Mouse (Mus musculus) lung, embryonic 15.5 days (tissue): ENCODE data around the gene Smco4. TPM values are rescaled to one million over a fixed set of nuclear protein-coding genes. Genes with fewer than 3 reads are reported as not detected.
"Not testable (repeated sequence)": the region's sequence is repeated elsewhere in the genome, so short reads cannot be mapped to it uniquely, and the experiment has no call there.

Source experiments
- ATAC-seq: fragments of 200-750 bp; cut with Nextera tagmentation; 2 replicates; pipeline ENCODE4 v1.8.0; 2017; ENCODE audit warnings: moderate number of reproducible peaks, borderline replicate concordance; ENCODE audit not compliant: low FRiP score, low TSS enrichment; ENCODE audit errors: extremely low read depth
- H3K27ac ChIP-seq: fragments of 300-500 bp; sonication (generic); 2 replicates; pipeline ENCODE4 v1.5.1; 2015; ENCODE audit warnings: moderate library complexity, mild to moderate bottlenecking, inconsistent platforms
- H3K27me3 ChIP-seq: fragments of 300-500 bp; sonication (generic); 2 replicates; pipeline ENCODE4 v1.6.1; 2015; ENCODE audit warnings: inconsistent platforms
- H3K36me3 ChIP-seq: fragments of 300-500 bp; sonication (generic); 2 replicates; pipeline ENCODE4 v1.6.1; 2015; ENCODE audit warnings: inconsistent platforms
- H3K4me1 ChIP-seq: fragments of 300-500 bp; sonication (generic); 2 replicates; pipeline ENCODE4 v1.6.1; 2015; ENCODE audit warnings: inconsistent platforms
- H3K4me2 ChIP-seq: fragments of 300-500 bp; sonication (generic); 2 replicates; pipeline ENCODE4 v1.6.1; 2015; ENCODE audit warnings: inconsistent platforms, mild to moderate bottlenecking, moderate library complexity
- H3K4me3 ChIP-seq: fragments of 300-500 bp; sonication (generic); 2 replicates; pipeline ENCODE4 v1.5.1; 2015; ENCODE audit warnings: mild to moderate bottlenecking, inconsistent platforms
- H3K9ac ChIP-seq: fragments of 300-500 bp; sonication (generic); 2 replicates; pipeline ENCODE4 v1.6.1; 2015; ENCODE audit warnings: inconsistent platforms
- H3K9me3 ChIP-seq: fragments of 300-500 bp; sonication (generic); 2 replicates; pipeline ENCODE4 v1.6.1; 2016; ENCODE audit warnings: inconsistent platforms
- WGBS: fragments of 180-500 bp; shearing (Covaris S2); methylation state at CpG from one replicate; pipeline ENCODE4 v1.1.7; 2015; 5-methylcytosine and 5-hydroxymethylcytosine counted together
- polyA plus RNA-seq: library from polyadenylated mRNA; unstranded; fragments of >200 nt; fragmentation: Nextera tagmentation; extraction: Ambion mirVana; gene quantifications from 2 replicates; pipeline ENCODE4 v1.2.1, GENCODE M21; 2015

Smco4 gene
- polyA plus RNA-seq, 1 experiment from 2014 or later: 2.7 TPM

DNA sequence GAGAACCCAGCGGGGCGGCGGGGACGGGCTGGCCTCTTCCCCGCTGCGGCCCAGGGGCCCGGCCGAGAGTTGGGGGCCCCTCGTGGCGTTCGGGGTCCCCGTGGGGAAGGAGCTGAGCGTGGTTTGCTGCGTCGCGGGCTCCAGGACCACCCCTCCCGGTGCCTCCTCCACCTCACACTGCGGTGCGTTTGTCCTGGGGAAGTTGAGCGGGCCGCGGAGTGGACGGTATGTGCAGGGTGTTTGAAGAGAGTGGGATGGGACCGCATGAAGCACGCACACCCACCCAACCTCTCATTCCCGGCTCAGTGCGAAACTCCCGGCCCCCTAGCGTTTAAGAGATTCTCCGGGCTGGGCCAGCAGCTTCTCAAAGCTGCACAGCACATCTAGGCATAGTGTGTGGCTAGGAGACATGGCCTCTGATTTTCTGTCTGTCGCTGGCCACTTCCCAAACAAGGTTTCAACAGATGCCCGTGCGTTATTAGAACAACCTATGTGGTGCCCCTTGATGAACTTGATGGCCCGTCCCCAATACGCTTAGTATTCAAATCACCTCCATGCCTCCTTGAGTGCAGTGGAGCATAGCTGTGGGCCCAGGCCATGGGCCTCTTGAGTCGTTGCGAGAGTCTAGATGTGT, 810 bp downstream of the Smco4 start:
- H3K9ac ChIP-seq: peak overlapping the region; percentile 73
- peak; percentile 78 for ATAC-seq
- peak overlapping the region; percentile 93 for H3K4me2 ChIP-seq
- WGBS: 2% methylated on average over 37 of the region's 37 CpGs
- H3K27me3 ChIP-seq: no peaks in the 10 kb centered on the region
- no peaks in the 10 kb centered on the region for H3K9me3 ChIP-seq
- H3K4me3 ChIP-seq: peak overlapping the region; percentile 75
- H3K36me3 ChIP-seq: no peaks in the 10 kb centered on the region
- H3K4me1 ChIP-seq: peaks cover 34% of the 10 kb centered on the region
- H3K27ac ChIP-seq: peak overlapping the region; percentile 58

DNA sequence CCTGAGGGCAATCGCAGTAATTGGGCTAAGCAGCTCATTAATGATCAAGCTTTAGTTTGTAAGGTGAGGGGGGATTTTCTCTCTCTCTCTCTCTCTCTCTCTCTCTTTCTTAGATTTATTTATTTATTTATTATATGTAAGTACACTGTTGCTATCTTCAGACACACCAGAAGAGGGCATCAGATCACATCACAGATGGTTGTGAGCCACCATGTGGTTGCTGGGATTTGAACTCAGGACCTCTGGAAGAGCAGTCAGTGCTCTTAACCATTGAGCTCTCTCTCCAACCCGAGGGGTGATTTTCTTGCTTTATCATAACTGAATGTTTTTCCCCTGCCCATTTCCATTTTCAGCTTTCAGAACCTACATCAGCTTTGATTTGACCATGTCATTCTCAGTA, 2.0 kb downstream of the Smco4 start:
- H3K9ac ChIP-seq, H3K9me3 ChIP-seq, H3K27ac ChIP-seq, H3K27me3 ChIP-seq, ATAC-seq, H3K4me3 ChIP-seq, H3K36me3 ChIP-seq: not testable (repeated sequence)
- H3K4me2 ChIP-seq: 0 out of 2 replicates have a peak overlapping the region, but pooled peaks have one; percentile 93
- H3K4me1 ChIP-seq: peaks cover 38% of the 10 kb centered on the region
- WGBS: 88% methylated on average over 2 of the region's 2 CpGs

DNA sequence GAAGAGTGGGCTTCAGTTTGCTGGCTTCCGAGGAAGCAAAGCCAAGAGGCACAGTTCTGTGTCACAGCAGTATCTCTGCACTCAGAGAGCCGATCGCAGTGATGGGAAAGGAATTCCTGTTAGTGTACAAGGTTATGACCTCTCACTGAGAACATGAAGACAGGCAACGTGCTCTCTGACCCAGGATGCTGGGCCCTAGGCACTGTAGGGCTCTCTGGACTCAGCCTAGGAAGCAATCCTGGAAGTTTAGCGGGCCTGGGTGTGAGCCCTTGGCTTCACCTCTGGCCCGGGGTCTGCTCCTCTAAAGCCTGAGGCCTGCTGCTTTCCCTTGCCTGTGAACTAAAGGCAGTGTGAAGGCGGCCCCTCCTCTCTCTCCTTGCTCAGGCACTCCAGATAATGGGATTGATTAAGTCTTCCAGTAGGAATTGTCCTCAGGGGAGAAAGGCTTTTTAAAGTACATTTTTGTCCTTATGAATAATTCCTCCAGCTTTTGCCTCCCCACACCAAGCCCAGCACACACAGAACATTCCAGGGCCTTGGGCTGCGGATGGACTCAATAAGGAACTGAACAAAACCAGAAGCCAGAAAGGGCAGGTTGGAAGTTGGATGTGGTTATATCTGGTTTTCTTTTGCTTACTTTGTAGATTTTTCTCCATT, 2.8 kb downstream of the Smco4 start:
- H3K4me2 ChIP-seq: no peak overlapping the region; the same call in 1 of the 2 replicates
- peaks cover 38% of the 10 kb centered on the region for H3K4me1 ChIP-seq
- no peak overlapping the region for H3K4me3 ChIP-seq
- H3K9me3 ChIP-seq: no peaks in the 10 kb centered on the region
- no peaks in the 10 kb centered on the region for H3K27me3 ChIP-seq
- ATAC-seq: no peak
- H3K27ac ChIP-seq: no peak overlapping the region
- 43% methylated on average over 8 of the region's 8 CpGs for WGBS
- H3K9ac ChIP-seq: no peak overlapping the region
- no peaks in the 10 kb centered on the region for H3K36me3 ChIP-seq

DNA sequence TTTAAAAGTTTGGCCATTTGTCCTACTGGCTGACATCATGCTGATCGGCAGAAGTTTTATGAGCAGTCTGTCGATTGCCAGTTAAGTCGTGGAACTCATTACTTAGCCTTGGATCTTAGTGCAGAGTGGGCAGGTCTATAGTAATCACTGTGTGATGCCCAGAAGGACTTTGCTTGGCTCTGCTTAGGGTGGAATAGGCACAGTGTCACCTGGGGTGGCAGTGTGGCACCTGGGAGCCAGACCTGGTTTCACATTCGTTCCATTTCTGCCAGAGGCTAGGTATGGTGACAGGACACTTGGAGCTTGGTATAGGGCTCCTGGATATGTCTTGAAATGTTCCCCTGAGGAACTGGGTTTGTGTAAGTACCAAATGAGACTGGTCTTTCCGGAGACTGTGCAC, 6.8 kb downstream of the Smco4 start:
- no peak overlapping the region for H3K4me3 ChIP-seq
- peaks cover 39% of the 10 kb centered on the region for H3K4me1 ChIP-seq

DNA sequence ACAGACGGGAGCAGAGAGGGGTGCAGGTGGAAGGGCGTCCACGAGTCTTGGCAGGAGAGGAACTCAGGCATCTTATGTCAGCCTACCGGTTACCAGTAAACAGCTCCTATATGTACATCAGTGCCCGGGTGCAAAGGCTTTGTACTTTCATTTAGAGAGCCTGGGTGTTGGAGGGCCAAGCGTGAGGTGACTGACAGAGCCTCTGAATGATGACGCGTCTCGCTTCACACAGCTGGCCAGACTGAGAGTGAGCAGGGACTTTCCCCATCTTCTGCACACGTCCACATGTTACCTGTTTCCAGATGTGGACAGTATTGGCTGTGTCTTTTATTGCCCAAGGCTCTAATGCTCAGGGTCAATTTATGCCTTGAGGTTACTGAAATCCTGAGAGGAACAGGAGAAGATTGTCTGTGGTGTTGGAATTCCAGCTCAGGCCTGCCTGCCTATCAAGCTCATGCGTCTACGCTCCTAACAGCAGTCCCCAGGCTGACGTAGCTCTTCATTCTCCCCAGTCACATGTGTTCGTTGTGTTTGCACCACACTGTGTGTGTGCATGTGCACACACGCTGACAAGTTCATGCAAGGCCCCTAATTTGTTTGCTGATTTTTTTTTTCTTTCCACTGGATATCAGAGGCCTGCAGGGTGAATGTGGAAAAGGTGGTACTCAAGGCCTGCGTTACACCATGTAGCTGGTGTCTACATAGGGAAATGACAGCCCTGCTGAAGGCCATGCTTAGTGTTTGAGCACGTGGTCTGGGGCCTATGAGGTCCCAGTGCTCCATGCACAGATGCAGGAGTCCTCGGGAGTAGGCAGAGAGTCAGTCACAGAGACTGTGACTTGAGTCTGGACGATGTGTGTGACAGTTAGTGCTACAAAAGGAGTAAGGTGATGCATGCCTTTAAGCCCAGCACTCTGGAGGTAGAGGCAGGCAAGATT, 8.4 kb downstream of the Smco4 start:
- H3K4me3 ChIP-seq: no peak overlapping the region
- H3K27ac ChIP-seq: no peak overlapping the region
- no peaks in the 10 kb centered on the region for H3K36me3 ChIP-seq
- no peak overlapping the region for H3K4me2 ChIP-seq
- no peaks in the 10 kb centered on the region for H3K27me3 ChIP-seq
- 75% methylated on average over 19 of the region's 19 CpGs for WGBS
- no peak for ATAC-seq
- H3K9me3 ChIP-seq: no peaks in the 10 kb centered on the region
- H3K4me1 ChIP-seq: peaks cover 37% of the 10 kb centered on the region
- no peak overlapping the region for H3K9ac ChIP-seq

More for the DNA sequence above, 6.8 kb downstream of the Smco4 start:
- Histone ChIP-seq H3K4me2 (no peak overlapping the region), H3K27me3 (no peaks in the 10 kb centered on the region), H3K36me3 (no peaks in the 10 kb centered on the region), H3K9me3 (no peaks in the 10 kb centered on the region), H3K9ac (no peak overlapping the region), H3K27ac (no peak overlapping the region)
- ATAC-seq: no peak
- WGBS: 78% methylated on average over 5 of the region's 5 CpGs

DNA sequence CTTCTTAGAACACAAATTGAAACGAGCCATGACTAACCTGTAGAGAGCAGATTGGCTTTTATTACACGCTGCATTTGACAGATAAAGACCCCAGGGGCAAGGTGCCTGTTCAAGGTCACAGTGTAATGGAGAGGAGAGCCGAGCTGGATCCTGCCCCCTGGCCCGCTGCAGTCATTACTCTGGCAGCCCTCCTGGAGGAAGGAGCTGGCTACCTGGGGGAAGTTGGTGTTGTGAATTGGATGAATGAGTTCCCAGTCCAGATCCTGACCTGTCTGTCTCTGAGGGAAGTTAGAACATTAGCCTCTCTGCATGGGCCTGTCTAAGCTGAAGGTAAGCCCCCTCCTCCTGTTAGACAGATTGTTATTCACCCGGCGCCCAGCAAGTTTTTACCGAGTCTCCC, 9.2 kb downstream of the Smco4 start:
- no peak for ATAC-seq
- H3K27me3 ChIP-seq: no peaks in the 10 kb centered on the region

DNA sequence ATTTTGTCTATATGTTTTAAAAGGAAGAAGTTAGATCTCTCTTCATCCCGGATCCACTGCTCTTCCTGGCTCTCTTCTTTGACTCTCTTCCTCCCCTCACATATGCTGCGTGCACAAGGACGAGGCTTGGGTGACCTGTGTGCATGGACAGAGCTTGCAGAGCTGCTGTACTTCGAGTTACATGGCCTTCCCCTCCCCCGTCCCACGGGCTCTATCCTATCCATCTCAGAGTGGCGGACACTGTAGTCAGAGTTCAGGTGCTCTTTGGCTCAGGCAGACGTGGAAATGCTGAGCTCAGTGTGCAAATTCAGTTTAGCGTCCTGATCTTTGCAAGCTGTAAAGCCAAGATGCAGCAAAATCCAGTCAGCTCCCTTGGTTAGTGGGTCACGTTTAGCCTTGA, 10.1 kb downstream of the Smco4 start:
- Histone ChIP-seq H3K4me1 (peaks cover 44% of the 10 kb centered on the region), H3K27me3 (no peaks in the 10 kb centered on the region), H3K27ac (no peak overlapping the region), H3K9me3 (no peaks in the 10 kb centered on the region), H3K4me2 (no peak overlapping the region), H3K36me3 (no peaks in the 10 kb centered on the region), H3K4me3 (no peak overlapping the region), H3K9ac (no peak overlapping the region)
- no peak for ATAC-seq
- WGBS: 49% methylated on average over 10 of the region's 10 CpGs

More for the DNA sequence above, 9.2 kb downstream of the Smco4 start:
- Histone ChIP-seq H3K36me3 (no peaks in the 10 kb centered on the region), H3K4me3 (no peak overlapping the region), H3K4me1 (peaks cover 40% of the 10 kb centered on the region), H3K9ac (no peak overlapping the region), H3K4me2 (no peak overlapping the region), H3K27ac (no peak overlapping the region), H3K9me3 (no peaks in the 10 kb centered on the region)
- WGBS: 66% methylated on average over 7 of the region's 7 CpGs

DNA sequence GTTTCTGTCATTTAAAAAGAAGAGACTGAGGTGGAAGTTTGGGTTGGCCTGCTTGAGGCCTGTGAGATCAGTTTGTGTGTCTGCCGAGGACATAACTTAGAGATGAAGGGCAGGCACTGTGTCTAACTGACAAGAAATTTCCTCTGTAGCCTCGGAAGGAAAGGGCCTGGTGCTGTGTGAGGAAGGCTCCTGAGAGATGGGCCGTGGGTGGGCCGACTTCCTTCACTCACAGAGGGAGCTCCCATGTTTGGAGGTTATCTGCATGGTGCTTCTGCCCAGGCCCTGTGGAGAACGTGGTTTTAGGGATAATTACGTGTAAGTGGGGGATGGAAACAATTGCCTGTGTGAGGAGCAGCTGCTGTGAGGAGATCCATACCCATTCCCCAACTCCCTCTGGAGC, 10.6 kb downstream of the Smco4 start:
- Histone ChIP-seq H3K4me2 (no peak overlapping the region), H3K27me3 (no peaks in the 10 kb centered on the region), H3K4me3 (no peak overlapping the region), H3K9ac (no peak overlapping the region), H3K9me3 (no peaks in the 10 kb centered on the region), H3K36me3 (no peaks in the 10 kb centered on the region), H3K4me1 (peaks cover 42% of the 10 kb centered on the region), H3K27ac (no peak overlapping the region)
- WGBS: 42% methylated on average over 6 of the region's 6 CpGs
- ATAC-seq: no peak

DNA sequence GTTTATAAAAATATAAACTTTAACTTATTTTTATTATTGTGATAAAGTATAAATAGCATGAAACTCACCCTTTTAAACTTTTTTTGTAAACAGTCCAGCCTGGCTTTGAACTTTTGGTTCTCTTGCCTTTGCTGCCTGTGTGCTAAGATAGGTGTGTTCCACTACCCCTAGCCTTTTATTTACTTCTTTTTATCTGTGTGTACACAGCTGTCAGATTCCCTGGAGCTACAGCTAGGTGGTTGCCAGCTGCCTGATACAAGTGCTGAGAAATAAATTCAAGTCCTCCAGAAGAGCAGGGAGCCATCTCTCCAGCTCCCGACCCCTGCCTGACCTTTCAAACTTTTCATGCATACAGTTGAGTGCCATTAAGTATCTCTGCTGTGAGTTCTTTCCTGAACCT, 12.1 kb downstream of the Smco4 start:
- Histone ChIP-seq H3K27ac (no peak overlapping the region), H3K9me3 (no peaks in the 10 kb centered on the region), H3K36me3 (no peaks in the 10 kb centered on the region), H3K4me1 (peaks cover 40% of the 10 kb centered on the region), H3K27me3 (no peaks in the 10 kb centered on the region), H3K9ac (no peak overlapping the region), H3K4me2 (no peak overlapping the region), H3K4me3 (no peak overlapping the region)
- WGBS: 21% methylated on average over 1 of the region's 1 CpGs
- ATAC-seq: no peak

DNA sequence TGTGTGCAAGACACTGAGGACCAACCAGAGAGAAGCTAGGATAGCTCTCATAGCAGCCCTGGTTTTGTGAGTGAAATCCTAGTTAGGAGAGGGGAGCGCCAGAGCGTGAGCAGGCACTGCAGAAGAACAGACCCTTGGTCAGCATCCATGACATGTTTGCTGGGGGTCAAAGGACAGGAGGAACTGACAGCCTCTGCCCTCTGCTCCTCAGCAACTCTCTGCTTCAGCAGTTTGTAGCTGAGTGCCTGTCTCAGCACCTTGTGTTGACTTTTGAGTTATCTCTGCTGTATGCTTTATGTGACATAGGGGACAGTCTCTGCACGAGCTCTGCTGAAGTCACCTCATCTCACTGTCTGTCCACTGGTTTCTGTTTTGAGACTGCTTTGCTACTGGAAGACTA, 13.6 kb downstream of the Smco4 start:
- 60% methylated on average over 3 of the region's 3 CpGs for WGBS
- no peaks in the 10 kb centered on the region for H3K27me3 ChIP-seq
- H3K27ac ChIP-seq: peak overlapping the region; percentile 39; the same call in 1 of the 2 replicates
- no peak overlapping the region for H3K4me2 ChIP-seq
- no peaks in the 10 kb centered on the region for H3K36me3 ChIP-seq
- no peak overlapping the region for H3K4me3 ChIP-seq
- H3K9ac ChIP-seq: no peak overlapping the region
- peaks cover 40% of the 10 kb centered on the region for H3K4me1 ChIP-seq
- ATAC-seq: no peak
- H3K9me3 ChIP-seq: no peaks in the 10 kb centered on the region

DNA sequence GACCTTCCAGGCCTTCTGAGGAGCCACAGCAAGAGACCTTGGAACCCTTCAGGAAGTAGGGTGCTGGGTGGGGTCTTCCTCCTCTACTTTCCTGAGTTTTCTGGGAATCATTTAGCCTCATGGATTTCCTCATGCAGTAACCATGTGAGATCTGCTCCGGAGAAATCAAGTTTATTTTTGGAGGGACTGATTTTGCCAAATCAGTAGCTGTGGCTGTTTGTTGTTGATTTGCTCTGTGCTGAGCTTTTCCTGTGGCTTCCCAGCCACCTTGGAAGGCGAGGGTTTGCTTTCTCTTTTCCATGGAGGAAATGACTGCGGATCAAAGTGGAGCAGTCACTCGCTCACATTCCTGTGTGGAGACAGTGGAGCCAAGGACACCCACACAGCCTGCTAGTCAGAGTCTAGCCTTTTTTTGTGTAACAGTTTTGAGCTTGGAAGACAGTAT, 14.2 kb downstream of the Smco4 start:
- Histone ChIP-seq H3K4me2 (no peak overlapping the region), H3K27ac (peak overlapping the region; percentile 39), H3K4me1 (peaks cover 40% of the 10 kb centered on the region), H3K9me3 (no peaks in the 10 kb centered on the region), H3K4me3 (no peak overlapping the region), H3K9ac (no peak overlapping the region), H3K36me3 (no peaks in the 10 kb centered on the region), H3K27me3 (no peaks in the 10 kb centered on the region)
- 37% methylated on average over 4 of the region's 4 CpGs for WGBS
- ATAC-seq: peak; percentile 21

DNA sequence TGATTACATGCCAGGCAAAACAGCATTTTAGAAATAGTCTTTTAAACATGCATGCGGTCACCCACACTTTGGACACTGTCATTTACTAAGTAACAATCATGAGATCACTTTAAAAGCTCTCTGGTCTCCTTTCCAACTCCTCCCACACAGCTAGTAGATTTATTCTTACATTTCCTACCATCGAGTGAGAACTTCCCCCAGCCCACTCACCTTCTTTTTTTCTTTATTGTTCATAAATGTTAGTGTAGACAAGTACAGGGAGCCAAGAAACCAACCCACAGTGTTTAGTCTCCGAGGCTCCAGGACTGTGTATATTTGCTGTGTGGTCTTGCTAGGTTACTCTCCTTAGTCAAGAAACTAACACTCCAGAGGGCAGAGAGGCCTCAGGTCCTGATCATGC, 16.1 kb downstream of the Smco4 start:
- Histone ChIP-seq H3K4me3 (no peak overlapping the region), H3K27ac (peak overlapping the region; percentile 37; the same call in 1 of the 2 replicates), H3K4me2 (no peak overlapping the region), H3K36me3 (no peaks in the 10 kb centered on the region), H3K9ac (no peak overlapping the region), H3K9me3 (no peaks in the 10 kb centered on the region), H3K4me1 (peaks cover 40% of the 10 kb centered on the region), H3K27me3 (no peaks in the 10 kb centered on the region)
- WGBS: 41% methylated on average over 3 of the region's 3 CpGs
- no peak for ATAC-seq
